Comparison of ENCODE assay signal across 7 mouse cellular contexts in genomic region chr11:4849258-4849943, GRCm38 (mm10). TPM values are rescaled to one million over a fixed set of nuclear protein-coding genes. Genes with fewer than 3 reads are reported as not detected.
DNase-seq lines count a peak whose midpoint lies in the region; ATAC-seq lines count a peak whose summit lies in the region.

Nf2 (minus strand) TSS chr11:4849536.

- H3K4me3 ChIP-seq in embryonic facial prominence, embryonic 11.5 days (ENCODE audit: low read depth, low read length): peak within 1 kb of the TSS; percentile 77
- peak within 1 kb of the TSS; percentile 98 for H3K4me3 ChIP-seq in limb, embryonic 10.5 days
- H3K4me3 ChIP-seq in midbrain, embryonic 13.5 days (replicated peaks): peak within 1 kb of the TSS; percentile 96

- no peaks in the 10 kb centered on the region for H3K9me3 ChIP-seq in embryonic facial prominence, embryonic 11.5 days (replicated peaks; ENCODE audit: control insufficient read depth, low read length)
- H3K9me3 ChIP-seq in limb, embryonic 10.5 days (replicated peaks): no peaks in the 10 kb centered on the region
- no peaks in the 10 kb centered on the region for H3K9me3 ChIP-seq in midbrain, embryonic 13.5 days

- no peaks in the 10 kb centered on the region for H3K4me1 ChIP-seq in embryonic facial prominence, embryonic 11.5 days (ENCODE audit: control insufficient read depth, insufficient read depth, low read length)
- peaks cover 18% of the 10 kb centered on the region for H3K4me1 ChIP-seq in limb, embryonic 10.5 days
- H3K4me1 ChIP-seq in midbrain, embryonic 13.5 days (replicated peaks): peaks cover 27% of the 10 kb centered on the region

- H3K9ac ChIP-seq in embryonic facial prominence, embryonic 11.5 days (replicated peaks; ENCODE audit: low read length): peak within 1 kb of the TSS; percentile 91
- H3K9ac ChIP-seq in midbrain, embryonic 13.5 days (replicated peaks): peak within 1 kb of the TSS; percentile 92

- no peaks in the 10 kb centered on the region for H3K36me3 ChIP-seq in embryonic facial prominence, embryonic 11.5 days (replicated peaks; ENCODE audit: control insufficient read depth, insufficient read depth, low read depth, low read length)
- no peaks in the 10 kb centered on the region for H3K36me3 ChIP-seq in limb, embryonic 10.5 days
- no peaks in the 10 kb centered on the region for H3K36me3 ChIP-seq in midbrain, embryonic 13.5 days

- ATAC-seq in embryonic facial prominence, embryonic 11.5 days (replicated peaks; ENCODE audit: insufficient number of reproducible peaks, low FRiP score, low TSS enrichment, low read depth): peak; percentile 99
- ATAC-seq in granulocyte monocyte progenitor cell, adult 5-6 weeks (replicated peaks; ENCODE audit: poor library complexity, severe bottlenecking): peak; percentile 97
- ATAC-seq in midbrain, embryonic 13.5 days: peak; percentile 99

- peak within 1 kb of the TSS; percentile 57 for H3K27ac ChIP-seq in embryonic facial prominence, embryonic 11.5 days (replicated peaks; ENCODE audit: low read depth, low read length)
- H3K27ac ChIP-seq in limb, embryonic 10.5 days: peak within 1 kb of the TSS; percentile 96
- H3K27ac ChIP-seq in midbrain, embryonic 13.5 days: peak within 1 kb of the TSS; percentile 79

- H3K4me2 ChIP-seq in embryonic facial prominence, embryonic 11.5 days (ENCODE audit: low read depth, low read length): peak within 1 kb of the TSS; percentile 52
- H3K4me2 ChIP-seq in midbrain, embryonic 13.5 days (replicated peaks): peak within 1 kb of the TSS; percentile 78

- WGBS in embryonic facial prominence, embryonic 11.5 days: under 1% methylated on average over 49 of the region's 60 CpGs
- under 1% methylated on average over 57 of the region's 60 CpGs for WGBS in limb, embryonic 10.5 days
- whole genome bisulfite sequencing in midbrain, embryonic 13.5 days: under 1% methylated on average over 48 of the region's 60 CpGs

- no peaks in the 10 kb centered on the region for H3K27me3 ChIP-seq in embryonic facial prominence, embryonic 11.5 days (ENCODE audit: control insufficient read depth, insufficient read depth, low read length)
- H3K27me3 ChIP-seq in limb, embryonic 10.5 days (ENCODE audit: low read depth, poor library complexity, severe bottlenecking): no peaks in the 10 kb centered on the region
- H3K27me3 ChIP-seq in midbrain, embryonic 13.5 days: no peaks in the 10 kb centered on the region

- DNase-seq in adrenal gland, postnatal 14 days: peak; percentile 98
- peak; percentile 99 for DNase-seq in embryonic facial prominence, embryonic 11.5 days (ENCODE audit: low spot score)
- peak; percentile 100 for DNase-seq in kidney, adult 11 months
- DNase-seq in limb, embryonic 10.5 days (ENCODE audit: low spot score): peak; percentile 94
- peak; percentile 91 for DNase-seq in spleen, adult 12 weeks (ENCODE audit: low spot score)

RNA-seq across cellular contexts. Expression of gene Nf2, which starts in this region (rescaled TPM):
- total RNA-seq in adrenal gland, postnatal 14 days (2021): 102 and 106 TPM in 2 replicates
- polyA plus RNA-seq in embryonic facial prominence, embryonic 11.5 days (2014; fragmentation: Nextera tagmentation; extraction: Ambion mirVana): 52.1 and 52.3 TPM in 2 replicates
- total RNA-seq in granulocyte monocyte progenitor cell, adult 5-6 weeks (2014; fragmentation: Nextera tagmentation): 35.6 and 45.1 TPM in 2 replicates
- total RNA-seq in granulocyte monocyte progenitor cell, adult 5-6 weeks (2017): 48.0 and 73.3 TPM in 2 replicates
- polyA plus RNA-seq in limb, embryonic 10.5 days (2016; fragmentation: Nextera tagmentation; extraction: Ambion mirVana): 61.4 and 63.8 TPM in 2 replicates
- 60.1 and 61.3 TPM in 2 replicates for polyA plus RNA-seq in midbrain, embryonic 13.5 days (2015; fragmentation: Nextera tagmentation; extraction: Ambion mirVana)

Comparison
In these comparisons a context has a peak if more than half of its experiments do, and no peak if none do; other contexts are left out.
1. Peak in every context shown above with its lines: DNase-seq, ATAC-seq, H3K4me3 ChIP-seq and H3K27ac ChIP-seq.